Mouse (Mus musculus) limb, embryonic 11.5 days (tissue): ENCODE data around the gene Nrp1. TPM values are rescaled to one million over a fixed set of nuclear protein-coding genes. Genes with fewer than 3 reads are reported as not detected.
A peak's percentile ranks its signal among the peaks of the same experiment; 100 is the strongest.

Experiments used
- ATAC-seq: fragments of 200-750 bp; cut with Nextera tagmentation; 2 replicates; pipeline ENCODE4 v1.8.0; 2017; ENCODE audit warnings: low read depth; ENCODE audit not compliant: insufficient number of reproducible peaks, low FRiP score, low TSS enrichment
- DNase-seq: peaks from one replicate; pipeline ENCODE4 v3.0.0-alpha.2; 2015; ENCODE audit warnings: low spot score
- H3K27ac ChIP-seq: fragments of 300-500 bp; sonication (generic); replicated peaks from 2 replicates; pipeline ENCODE4 v1.5.1; 2014; ENCODE audit warnings: low read depth, mild to moderate bottlenecking, low read length
- H3K27me3 ChIP-seq: fragments of 300-500 bp; sonication (generic); 2 replicates; pipeline ENCODE4 v1.6.1; 2014; ENCODE audit warnings: mild to moderate bottlenecking, low read length, mixed read lengths; ENCODE audit not compliant: control insufficient read depth, insufficient read depth
- H3K36me3 ChIP-seq: fragments of 300-500 bp; sonication (generic); 2 replicates; pipeline ENCODE4 v1.6.1; 2014; ENCODE audit warnings: mild to moderate bottlenecking, low read length, moderate library complexity, mixed read lengths; ENCODE audit not compliant: control insufficient read depth, insufficient read depth
- H3K4me1 ChIP-seq: fragments of 300-500 bp; sonication (generic); 2 replicates; pipeline ENCODE4 v1.6.1; 2014; ENCODE audit warnings: low read length, mixed read lengths; ENCODE audit not compliant: control insufficient read depth, insufficient read depth
- H3K4me2 ChIP-seq: fragments of 300-500 bp; sonication (generic); 2 replicates; pipeline ENCODE4 v1.6.1; 2014; ENCODE audit warnings: low read depth, mild to moderate bottlenecking, moderate library complexity; ENCODE audit not compliant: severe bottlenecking
- H3K4me3 ChIP-seq: fragments of 300-500 bp; sonication (generic); 2 replicates; pipeline ENCODE4 v1.5.1; 2014; ENCODE audit warnings: low read depth, low read length
- H3K9ac ChIP-seq: fragments of 300-500 bp; sonication (generic); 2 replicates; pipeline ENCODE4 v1.6.1; 2014; ENCODE audit warnings: mild to moderate bottlenecking, low read length
- H3K9me3 ChIP-seq: fragments of 300-500 bp; sonication (generic); 2 replicates; pipeline ENCODE4 v1.6.1; 2016; ENCODE audit warnings: low read length; ENCODE audit not compliant: control insufficient read depth
- WGBS: fragments of 180-500 bp; shearing (Covaris S2); extraction: QIAGEN DNeasy Blood & Tissue Kit; methylation state at CpG from one replicate; pipeline ENCODE4 v1.1.7; 2014; 5-methylcytosine and 5-hydroxymethylcytosine counted together
- polyA plus RNA-seq: library from polyadenylated mRNA; unstranded; fragments of >200 nt; fragmentation: Nextera tagmentation; extraction: Ambion mirVana; gene quantifications from 2 replicates; pipeline ENCODE4 v1.2.1, GENCODE M21; 2014

Nrp1 gene
- polyA plus RNA-seq, 1 experiment from 2014 or later: 51.1 TPM

- WGBS: 46% methylated on average over 5 of the region's 5 CpGs
- no peaks in the 10 kb centered on the region for H3K36me3 ChIP-seq
- H3K9me3 ChIP-seq: no peaks in the 10 kb centered on the region
- H3K4me2 ChIP-seq: no peak overlapping the region
- DNase-seq (peak; percentile 76), ATAC-seq (peak; percentile 70)
- H3K27me3 ChIP-seq: no peaks in the 10 kb centered on the region
- no peak overlapping the region for H3K27ac ChIP-seq
- no peak overlapping the region for H3K9ac ChIP-seq
- no peak overlapping the region for H3K4me3 ChIP-seq
- peaks cover 13% of the 10 kb centered on the region for H3K4me1 ChIP-seq
These were observed 133.0 kb downstream of the Nrp1 start for GRCm38 (mm10) chr8:128491126-128492067.

- no peaks in the 10 kb centered on the region for H3K36me3 ChIP-seq
- H3K9me3 ChIP-seq: no peaks in the 10 kb centered on the region
- no peak overlapping the region for H3K27ac ChIP-seq
- ATAC-seq (no peak), DNase-seq (no peak)
- H3K4me1 ChIP-seq: peaks cover 8% of the 10 kb centered on the region
- H3K4me3 ChIP-seq: no peak overlapping the region
- H3K4me2 ChIP-seq: no peak overlapping the region
- no peaks in the 10 kb centered on the region for H3K27me3 ChIP-seq
- H3K9ac ChIP-seq: no peak overlapping the region
- 93% methylated on average over 3 of the region's 3 CpGs for WGBS
These were observed 135.4 kb downstream of the Nrp1 start for GRCm38 (mm10) chr8:128493801-128494200.

DNA sequence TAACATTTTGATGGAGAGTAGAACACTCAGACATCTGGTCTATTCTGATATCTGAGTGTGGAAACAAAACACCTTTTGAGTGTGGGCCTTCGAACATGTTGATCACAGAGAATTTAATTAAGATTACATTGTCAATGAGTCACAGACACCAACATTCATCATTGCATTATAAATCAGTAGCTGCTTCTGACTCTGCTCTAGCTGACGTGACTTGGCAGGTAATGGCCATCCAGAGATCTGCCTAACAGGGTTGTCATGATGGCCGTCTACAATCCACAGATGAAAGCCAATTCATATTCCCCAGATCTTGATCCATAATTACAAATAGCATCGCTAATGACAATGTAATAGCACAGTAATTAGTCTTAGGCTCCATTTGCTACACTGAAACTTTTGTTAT is 140.4 kb downstream of the Nrp1 start:
- no peaks in the 10 kb centered on the region for H3K4me1 ChIP-seq
- H3K4me3 ChIP-seq: no peak overlapping the region
- H3K9ac ChIP-seq: no peak overlapping the region
- peaks cover 2% of the 10 kb centered on the region; the same call in 1 of the 2 replicates for H3K36me3 ChIP-seq
- H3K27ac ChIP-seq: no peak overlapping the region
- H3K4me2 ChIP-seq: no peak overlapping the region
- WGBS: 80% methylated on average over 4 of the region's 4 CpGs
- ATAC-seq: no peak
- DNase-seq: no peak
- no peaks in the 10 kb centered on the region for H3K9me3 ChIP-seq
- no peaks in the 10 kb centered on the region for H3K27me3 ChIP-seq

- H3K27ac ChIP-seq: no peak overlapping the region
- H3K9me3 ChIP-seq: no peaks in the 10 kb centered on the region
- DNase-seq (no peak), ATAC-seq (no peak)
- no peak overlapping the region for H3K9ac ChIP-seq
- H3K4me1 ChIP-seq: no peaks in the 10 kb centered on the region
- WGBS: 76% methylated on average over 5 of the region's 5 CpGs
- H3K36me3 ChIP-seq: peaks cover 2% of the 10 kb centered on the region; the same call in 1 of the 2 replicates
- no peak overlapping the region for H3K4me2 ChIP-seq
- H3K4me3 ChIP-seq: no peak overlapping the region
- H3K27me3 ChIP-seq: no peaks in the 10 kb centered on the region
These were observed 145.9 kb downstream of the Nrp1 start for GRCm38 (mm10) chr8:128504136-128504829.

DNA sequence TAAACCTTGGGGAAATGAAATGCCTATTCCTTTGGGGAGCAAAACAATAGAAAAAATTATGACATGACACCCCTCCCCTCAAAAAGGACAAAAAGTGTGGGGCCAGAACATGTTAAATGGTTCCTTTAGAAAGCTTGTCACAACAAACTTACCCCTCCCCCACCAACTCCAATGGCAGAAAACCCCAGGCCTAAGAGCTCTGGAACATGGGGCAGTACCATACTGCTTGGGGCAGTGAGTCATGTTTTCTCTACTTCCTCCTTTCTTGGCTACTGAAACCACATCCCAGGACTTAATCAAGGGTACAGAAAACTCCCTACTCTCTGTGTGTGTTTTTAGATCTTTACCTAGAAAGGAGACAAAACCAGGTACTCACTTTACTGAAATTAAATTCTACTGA is 147.5 kb downstream of the Nrp1 start:
- H3K36me3 ChIP-seq: peaks cover 2% of the 10 kb centered on the region; the same call in 1 of the 2 replicates
- no peak for ATAC-seq
- H3K4me2 ChIP-seq: no peak overlapping the region
- no peaks in the 10 kb centered on the region for H3K27me3 ChIP-seq
- no peaks in the 10 kb centered on the region for H3K4me1 ChIP-seq
- no peak overlapping the region for H3K4me3 ChIP-seq
- no peaks in the 10 kb centered on the region for H3K9me3 ChIP-seq
- DNase-seq: no peak
- no peak overlapping the region for H3K9ac ChIP-seq
- no peak overlapping the region for H3K27ac ChIP-seq

- DNase-seq: no peak
- no peaks in the 10 kb centered on the region; the same call in 1 of the 2 replicates for H3K36me3 ChIP-seq
These were observed 150.3 kb downstream of the Nrp1 start for GRCm38 (mm10) chr8:128508723-128509122.

DNA sequence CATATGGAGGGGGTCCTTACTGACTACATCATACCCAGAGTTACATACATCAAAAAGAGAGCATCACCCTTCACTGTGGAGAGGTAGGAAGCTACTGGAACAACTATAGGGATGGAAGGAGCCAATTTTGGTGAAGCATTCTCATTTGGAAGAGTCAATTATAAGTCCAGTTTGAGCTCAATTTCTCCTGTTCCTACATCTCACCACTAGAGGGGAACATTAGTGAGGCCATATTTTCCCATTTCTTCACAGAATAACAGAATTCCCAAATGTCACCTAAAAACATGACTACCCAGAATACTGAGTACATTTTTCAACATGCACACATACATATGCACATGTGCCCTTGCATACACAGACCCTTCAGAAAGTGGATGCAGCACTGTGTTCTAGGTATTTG is 152.6 kb downstream of the Nrp1 start:
- no peaks in the 10 kb centered on the region for H3K27me3 ChIP-seq
- no peak for DNase-seq
- no peaks in the 10 kb centered on the region for H3K36me3 ChIP-seq
- H3K27ac ChIP-seq: no peak overlapping the region
- H3K9ac ChIP-seq: no peak overlapping the region
- H3K9me3 ChIP-seq: no peaks in the 10 kb centered on the region
- ATAC-seq: no peak
- no peaks in the 10 kb centered on the region for H3K4me1 ChIP-seq
- H3K4me3 ChIP-seq: no peak overlapping the region
- no peak overlapping the region for H3K4me2 ChIP-seq

More at GRCm38 (mm10) chr8:128508723-128509122, 150.3 kb downstream of the Nrp1 start:
- no peaks in the 10 kb centered on the region for H3K27me3 ChIP-seq
- no peak overlapping the region for H3K9ac ChIP-seq
- no peaks in the 10 kb centered on the region for H3K4me1 ChIP-seq
- no peak for ATAC-seq
- no peak overlapping the region for H3K27ac ChIP-seq
- H3K4me2 ChIP-seq: no peak overlapping the region
- H3K9me3 ChIP-seq: no peaks in the 10 kb centered on the region
- H3K4me3 ChIP-seq: no peak overlapping the region

GRCm38 (mm10) chr8:128511732-128512131 is 153.3 kb downstream of the Nrp1 start:
- ATAC-seq (no peak), DNase-seq (no peak)
- Histone ChIP-seq H3K36me3 (no peaks in the 10 kb centered on the region), H3K4me1 (no peaks in the 10 kb centered on the region), H3K27me3 (no peaks in the 10 kb centered on the region), H3K4me2 (no peak overlapping the region), H3K9ac (no peak overlapping the region), H3K4me3 (no peak overlapping the region), H3K27ac (no peak overlapping the region), H3K9me3 (no peaks in the 10 kb centered on the region)
- 82% methylated on average over 1 of the region's 1 CpGs for WGBS
